Mouse (Mus musculus) urinary bladder, postnatal 36 days (tissue): ENCODE measurements at regions not wholly inside any gene's neighbourhood (a gene's known extent, or its start where the extent isn't known, plus 50 kb on each side); places are given as distances from the start of the nearest gene placed in this dataset.

ENCODE experiments used
- DNase-seq, 2 experiments: peaks; one replicate each; pipeline ENCODE4 v3.0.0; 2022; ENCODE audit warnings: low spot score in 2 of 2, mixed read lengths in 1 of 2

GRCm38 (mm10) chr13:15929890-15930289 lies 81.8 kb upstream of the Inhba start:
- peak in 1 of 2 experiments; percentile 38 for DNase-seq

- DNase-seq: no peak
These were observed 80.0 kb upstream of the Inhba start for GRCm38 (mm10) chr13:15931553-15932162.

GRCm38 (mm10) chr13:15935689-15936088 lies 76.0 kb upstream of the Inhba start:
- DNase-seq: no peak

GRCm38 (mm10) chr13:15936109-15936508 lies 75.5 kb upstream of the Inhba start:
- DNase-seq: no peak

- DNase-seq: no peak
These were observed 61.5 kb upstream of the Inhba start for GRCm38 (mm10) chr13:15950143-15950542.

GRCm38 (mm10) chr13:15950885-15951610 lies 60.6 kb upstream of the Inhba start:
- DNase-seq: no peak
